Mouse (Mus musculus): ENCODE measurements around the gene Nrxn3.

DNA sequence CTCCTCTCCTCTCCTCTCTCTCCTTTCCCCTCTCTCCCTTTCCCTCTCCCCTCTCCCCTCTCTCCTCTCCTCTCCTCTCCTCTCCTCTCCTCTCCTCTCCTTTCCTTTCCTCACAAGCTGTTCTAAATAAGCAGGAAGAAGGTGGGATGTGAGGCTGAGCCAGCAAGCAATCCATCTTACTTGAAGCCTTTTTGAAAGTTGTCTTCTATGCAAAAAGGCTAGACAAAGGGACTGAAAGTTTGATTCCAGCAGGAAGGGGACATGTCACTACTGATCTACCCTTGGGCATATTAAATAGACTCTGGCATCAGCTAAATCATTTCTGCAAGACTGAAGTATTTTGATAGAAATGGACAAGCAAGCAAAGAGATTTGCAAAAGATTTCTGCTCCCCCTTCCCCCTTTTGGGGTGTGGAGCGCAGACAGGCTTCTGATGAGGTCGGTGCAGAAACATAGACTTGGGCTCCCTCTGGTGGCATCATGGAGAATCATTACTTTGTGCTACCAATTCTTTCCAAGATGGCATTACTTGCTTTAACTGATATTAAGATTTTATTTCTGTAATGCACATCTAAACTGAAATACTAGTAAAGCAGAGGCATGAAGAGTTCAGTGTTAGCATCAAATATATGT is 728.1 kb downstream of the Nrxn3 start:
- no peak for TF ChIP-seq CTCF (IDR thresholded peaks at IDR 0.05; ENCODE audit: control insufficient read depth, insufficient read depth, insufficient replicate concordance, low read depth, low read length)
- TF ChIP-seq POLR2A (IDR thresholded peaks at IDR 0.05; ENCODE audit: control insufficient read depth, low read depth, low read length), result no peak
